Mouse (Mus musculus) neural tube, embryonic 15.5 days (tissue): Measurements from ENCODE around the gene Cnnm4. TPM values are rescaled to one million over a fixed set of nuclear protein-coding genes. Genes with fewer than 3 reads are reported as not detected.

Experiments used
- ATAC-seq: fragments of 200-750 bp; cut with Nextera tagmentation; 2 replicates; pipeline ENCODE4 v1.8.0; 2017; ENCODE audit warnings: mild to moderate bottlenecking, moderate TSS enrichment, moderate library complexity; ENCODE audit not compliant: low FRiP score
- H3K27ac ChIP-seq: fragments of 300-500 bp; sonication (generic); replicated peaks from 2 replicates; pipeline ENCODE4 v1.5.1; 2015; ENCODE audit warnings: mild to moderate bottlenecking, inconsistent platforms
- H3K27me3 ChIP-seq: fragments of 300-500 bp; sonication (generic); replicated peaks from 2 replicates; pipeline ENCODE4 v1.6.1; 2015; ENCODE audit warnings: inconsistent platforms
- H3K36me3 ChIP-seq: fragments of 300-500 bp; sonication (generic); 2 replicates; pipeline ENCODE4 v1.6.1; 2015; ENCODE audit warnings: inconsistent platforms
- H3K4me1 ChIP-seq: fragments of 300-500 bp; sonication (generic); 2 replicates; pipeline ENCODE4 v1.6.1; 2015; ENCODE audit warnings: inconsistent platforms
- H3K4me2 ChIP-seq: fragments of 300-500 bp; sonication (generic); 2 replicates; pipeline ENCODE4 v1.6.1; 2015; ENCODE audit warnings: inconsistent platforms, mild to moderate bottlenecking, moderate library complexity
- H3K4me3 ChIP-seq: fragments of 300-500 bp; sonication (generic); replicated peaks from 2 replicates; pipeline ENCODE4 v1.5.1; 2015; ENCODE audit warnings: mild to moderate bottlenecking, inconsistent platforms
- H3K9ac ChIP-seq: fragments of 300-500 bp; sonication (generic); replicated peaks from 2 replicates; pipeline ENCODE4 v1.6.1; 2015; ENCODE audit warnings: mild to moderate bottlenecking, inconsistent platforms
- H3K9me3 ChIP-seq: fragments of 300-500 bp; sonication (generic); replicated peaks from 2 replicates; pipeline ENCODE4 v1.6.1; 2016; ENCODE audit warnings: inconsistent platforms
- WGBS: fragments of 180-500 bp; shearing (Covaris S2); methylation state at CpG from one replicate; pipeline ENCODE4 v1.1.7; 2015; ENCODE audit warnings: mixed read lengths; 5-methylcytosine and 5-hydroxymethylcytosine counted together
- polyA plus RNA-seq: library from polyadenylated mRNA; unstranded; fragments of >200 nt; fragmentation: Nextera tagmentation; extraction: Ambion mirVana; gene quantifications from 2 replicates; pipeline ENCODE4 v1.2.1, GENCODE M21; 2015

Gene Cnnm4
- polyA plus RNA-seq: 10.6 and 15.0 TPM in 2 replicates

DNA sequence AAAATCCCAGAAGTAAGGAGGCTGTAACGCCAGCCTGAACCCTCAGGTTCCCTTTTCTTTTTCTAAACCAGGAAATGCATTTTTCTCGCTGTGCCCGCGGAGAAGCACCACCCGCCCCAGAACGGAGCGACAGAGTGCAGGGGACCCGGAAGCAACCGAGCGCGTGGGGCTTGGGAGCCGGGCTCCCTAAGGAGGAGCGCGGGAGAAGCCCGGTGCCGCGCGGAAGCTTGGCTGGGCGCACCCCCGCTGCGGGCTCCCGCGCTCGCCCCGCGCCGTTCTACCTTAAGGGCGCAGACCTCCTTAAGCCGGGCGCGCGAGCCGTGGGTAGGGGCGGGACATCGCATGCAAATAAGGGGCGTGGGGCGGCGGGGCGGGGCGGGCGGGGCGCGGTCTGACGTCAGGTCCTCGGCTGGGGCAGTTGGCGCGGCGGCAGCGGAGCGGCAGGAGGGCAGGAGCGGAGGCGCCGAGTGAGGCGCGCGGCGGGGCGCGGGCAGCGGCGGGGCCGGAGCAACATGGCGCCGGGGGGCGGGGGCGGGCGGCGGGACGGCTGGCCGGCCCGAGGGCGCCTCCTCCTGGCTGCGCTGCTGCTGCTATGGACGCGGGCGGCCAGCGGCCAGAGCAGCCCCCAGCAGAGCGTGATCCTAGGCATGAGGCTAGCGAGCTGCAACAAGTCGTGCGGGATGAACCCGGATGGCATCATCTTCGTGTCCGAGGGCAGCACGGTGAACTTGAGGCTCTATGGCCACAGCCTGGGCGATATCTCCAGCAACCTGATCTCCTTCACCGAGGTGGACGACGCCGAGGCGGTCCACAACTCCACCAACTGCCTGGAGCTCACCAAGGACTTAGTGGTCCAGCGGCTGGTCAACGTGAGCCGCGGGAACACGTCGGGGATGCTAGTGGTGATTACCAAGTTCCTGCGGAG, at the start of gene Cnnm4:
Cnnm4 (plus strand) TSS at position 440 of the 925 bp plus-strand sequence.
- Histone ChIP-seq H3K4me2 (peak within 1 kb of the TSS; percentile 83), H3K27me3 (no peaks in the 10 kb centered on the region), H3K36me3 (no peaks in the 10 kb centered on the region), H3K9me3 (no peaks in the 10 kb centered on the region), H3K27ac (peak within 1 kb of the TSS; percentile 77), H3K4me3 (peak within 1 kb of the TSS; percentile 75), H3K4me1 (peaks cover 60% of the 10 kb centered on the region), H3K9ac (peak within 1 kb of the TSS; percentile 64)
- WGBS: under 1% methylated on average over 79 of the region's 98 CpGs
- peak; percentile 93 for ATAC-seq

DNA sequence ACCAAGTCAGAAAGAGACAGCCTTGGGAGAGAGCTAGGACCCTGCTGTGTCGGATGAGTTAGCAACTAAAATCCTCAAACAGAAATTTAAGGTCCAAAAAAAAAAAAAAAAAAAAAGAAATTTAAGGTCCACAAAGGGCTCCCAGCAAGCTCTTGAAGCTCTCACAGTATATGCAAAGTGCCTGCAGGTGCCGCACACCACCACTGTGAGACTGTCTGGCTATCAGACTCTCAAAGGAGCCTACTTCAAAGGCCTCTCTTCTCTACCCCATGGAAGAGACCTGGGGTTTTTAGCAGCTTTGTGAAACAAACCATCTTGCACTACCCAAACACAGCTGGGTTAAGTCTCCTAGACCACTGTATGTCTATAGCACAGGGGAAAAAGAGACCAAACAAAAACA, 41.9 kb upstream of the Cnnm4 start:
- WGBS: 98% methylated on average over 2 of the region's 2 CpGs
- Histone ChIP-seq H3K27ac (no peak overlapping the region), H3K4me3 (no peak overlapping the region), H3K9me3 (no peaks in the 10 kb centered on the region), H3K9ac (no peak overlapping the region), H3K36me3 (peaks cover 80% of the 10 kb centered on the region), H3K4me1 (no peaks in the 10 kb centered on the region), H3K4me2 (no peak overlapping the region), H3K27me3 (no peaks in the 10 kb centered on the region)
- ATAC-seq: no peak

- ATAC-seq: no peak
Measured at GRCm38 (mm10) chr1:36432999-36433398, 38.4 kb upstream of the Cnnm4 start.

GRCm38 (mm10) chr1:36433616-36434015, 37.8 kb upstream of the Cnnm4 start:
- no peak for ATAC-seq
- Histone ChIP-seq H3K9me3 (no peaks in the 10 kb centered on the region), H3K4me2 (no peak overlapping the region), H3K27ac (no peak overlapping the region), H3K36me3 (peaks cover 77% of the 10 kb centered on the region), H3K4me1 (no peaks in the 10 kb centered on the region), H3K27me3 (no peaks in the 10 kb centered on the region), H3K4me3 (no peak overlapping the region), H3K9ac (no peak overlapping the region)
- 94% methylated on average over 3 of the region's 3 CpGs for WGBS

More at GRCm38 (mm10) chr1:36432999-36433398, 38.4 kb upstream of the Cnnm4 start:
- 99% methylated on average over 4 of the region's 4 CpGs for WGBS
- Histone ChIP-seq H3K27ac (no peak overlapping the region), H3K36me3 (peaks cover 77% of the 10 kb centered on the region), H3K4me3 (no peak overlapping the region), H3K4me1 (no peaks in the 10 kb centered on the region), H3K9ac (no peak overlapping the region), H3K4me2 (no peak overlapping the region), H3K27me3 (no peaks in the 10 kb centered on the region), H3K9me3 (no peaks in the 10 kb centered on the region)

DNA sequence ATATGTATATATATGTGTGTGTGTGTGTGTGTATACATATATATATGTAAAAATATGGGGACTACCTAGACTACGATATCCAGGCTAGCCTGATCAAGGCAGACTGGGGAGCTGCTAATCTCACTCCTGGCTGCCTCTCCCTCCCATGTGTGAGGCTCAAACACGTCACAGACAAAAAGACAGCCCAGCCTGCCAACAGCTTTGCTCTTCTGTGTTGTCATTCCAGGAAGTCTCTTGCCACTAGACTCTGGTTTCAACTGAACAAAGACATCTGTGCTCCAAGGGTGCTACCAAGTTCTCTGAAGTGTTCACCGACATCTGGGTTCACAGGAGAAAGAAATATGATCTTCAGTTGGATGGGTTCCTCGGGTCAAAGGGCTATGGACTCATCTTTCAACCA, 36.3 kb upstream of the Cnnm4 start:
- 86% methylated on average over 4 of the region's 4 CpGs for WGBS
- no peak overlapping the region for H3K27ac ChIP-seq
- no peaks in the 10 kb centered on the region for H3K4me1 ChIP-seq
- no peak overlapping the region for H3K9ac ChIP-seq
- ATAC-seq: no peak
- no peak overlapping the region for H3K4me3 ChIP-seq
- H3K4me2 ChIP-seq: no peak overlapping the region
- H3K9me3 ChIP-seq: no peaks in the 10 kb centered on the region
- H3K36me3 ChIP-seq: peaks cover 77% of the 10 kb centered on the region
- no peaks in the 10 kb centered on the region for H3K27me3 ChIP-seq

GRCm38 (mm10) chr1:36436515-36436914, 34.9 kb upstream of the Cnnm4 start:
- H3K9ac ChIP-seq: no peak overlapping the region
- H3K36me3 ChIP-seq: peaks cover 74% of the 10 kb centered on the region
- 98% methylated on average over 6 of the region's 6 CpGs for WGBS
- H3K4me1 ChIP-seq: no peaks in the 10 kb centered on the region
- ATAC-seq: no peak
- no peaks in the 10 kb centered on the region for H3K9me3 ChIP-seq
- H3K4me2 ChIP-seq: no peak overlapping the region
- H3K4me3 ChIP-seq: no peak overlapping the region
- H3K27ac ChIP-seq: no peak overlapping the region
- H3K27me3 ChIP-seq: no peaks in the 10 kb centered on the region

GRCm38 (mm10) chr1:36437223-36437622, 34.2 kb upstream of the Cnnm4 start:
- 97% methylated on average over 3 of the region's 3 CpGs for whole genome bisulfite sequencing
- Histone ChIP-seq H3K4me1 (no peaks in the 10 kb centered on the region), H3K9me3 (no peaks in the 10 kb centered on the region), H3K4me3 (no peak overlapping the region), H3K4me2 (no peak overlapping the region), H3K36me3 (peaks cover 67% of the 10 kb centered on the region), H3K27me3 (no peaks in the 10 kb centered on the region), H3K27ac (no peak overlapping the region), H3K9ac (no peak overlapping the region)
- ATAC-seq: no peak

DNA sequence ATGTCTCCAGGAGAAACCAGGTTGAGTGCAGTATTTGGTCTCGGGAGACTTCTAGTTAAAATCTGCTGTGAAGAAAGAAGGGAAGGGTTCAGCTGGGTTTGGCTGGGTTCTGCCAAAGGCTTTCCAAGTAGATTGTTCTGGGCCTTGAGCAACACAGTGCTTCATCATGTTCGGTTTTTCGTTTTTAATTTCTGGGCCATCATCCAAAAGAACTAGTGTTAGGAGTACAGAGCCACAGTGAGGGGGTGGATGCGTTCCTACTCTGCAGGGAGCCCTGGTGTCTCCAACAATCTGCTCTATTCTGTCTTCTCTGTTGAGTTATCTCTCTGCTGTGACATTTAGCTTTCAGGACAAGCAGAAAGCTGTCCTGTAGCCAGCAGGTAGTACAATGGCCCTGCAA, 30.3 kb upstream of the Cnnm4 start:
- ATAC-seq: no peak
- peaks cover 40% of the 10 kb centered on the region for H3K36me3 ChIP-seq
- no peaks in the 10 kb centered on the region for H3K27me3 ChIP-seq
- WGBS: 78% methylated on average over 4 of the region's 4 CpGs
- H3K4me3 ChIP-seq: no peak overlapping the region
- H3K9ac ChIP-seq: no peak overlapping the region
- H3K4me1 ChIP-seq: peaks cover 8% of the 10 kb centered on the region
- H3K4me2 ChIP-seq: no peak overlapping the region
- H3K27ac ChIP-seq: no peak overlapping the region
- H3K9me3 ChIP-seq: no peaks in the 10 kb centered on the region

- ATAC-seq: peak; percentile 99
- WGBS: under 1% methylated on average over 57 of the region's 57 CpGs
- Histone ChIP-seq H3K9me3 (no peaks in the 10 kb centered on the region), H3K9ac (peak within 1 kb of the TSS; percentile 72), H3K4me1 (peaks cover 8% of the 10 kb centered on the region), H3K36me3 (peaks cover 4% of the 10 kb centered on the region; the same call in 1 of the 2 replicates), H3K27me3 (no peaks in the 10 kb centered on the region), H3K27ac (peak within 1 kb of the TSS; percentile 85), H3K4me2 (peak within 1 kb of the TSS; percentile 79), H3K4me3 (peak within 1 kb of the TSS; percentile 86)
Measured at GRCm38 (mm10) chr1:36444471-36445464, 26.7 kb upstream of the Cnnm4 start, which contains the start of gene Lman2l. Gene Lman2l, minus strand, starts transcription at chr1:36445271.

DNA sequence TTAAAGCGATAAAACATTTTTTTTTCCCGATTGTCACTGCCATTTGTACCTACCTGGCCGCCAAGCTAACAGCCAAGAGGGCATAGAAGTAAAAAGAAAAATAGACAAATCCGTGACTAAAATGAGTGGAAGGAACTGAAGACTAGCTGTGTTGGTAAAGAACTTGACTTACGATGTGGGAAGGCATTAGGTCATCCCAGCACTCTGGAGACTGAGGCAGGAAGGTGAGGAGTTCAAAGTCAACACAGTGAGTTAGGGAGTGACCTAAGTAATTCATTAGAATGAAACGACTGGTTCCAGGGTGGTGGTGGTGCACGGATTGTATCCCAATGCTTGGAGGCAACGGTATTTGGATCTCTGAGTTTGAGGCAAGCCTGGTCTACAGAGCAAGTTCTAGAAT, 25.9 kb upstream of the Cnnm4 start:
- H3K4me1 ChIP-seq: peaks cover 8% of the 10 kb centered on the region
- H3K9me3 ChIP-seq: no peaks in the 10 kb centered on the region
- peak; percentile 19; the same call in 1 of the 2 replicates for ATAC-seq
- peak overlapping the region; percentile 86 for H3K4me3 ChIP-seq
- H3K36me3 ChIP-seq: peaks cover 4% of the 10 kb centered on the region; the same call in 1 of the 2 replicates
- 0 out of 2 replicates have a peak overlapping the region, but pooled peaks have one; percentile 21 for H3K9ac ChIP-seq
- peak overlapping the region; percentile 75 for H3K27ac ChIP-seq
- 41% methylated on average over 8 of the region's 8 CpGs for WGBS
- peak overlapping the region; percentile 79 for H3K4me2 ChIP-seq
- no peaks in the 10 kb centered on the region for H3K27me3 ChIP-seq

- Histone ChIP-seq H3K27me3 (no peaks in the 10 kb centered on the region), H3K4me2 (no peak overlapping the region), H3K4me1 (peaks cover 8% of the 10 kb centered on the region), H3K4me3 (no peak overlapping the region), H3K9ac (no peak overlapping the region), H3K27ac (no peak overlapping the region), H3K36me3 (peaks cover 2% of the 10 kb centered on the region; the same call in 1 of the 2 replicates), H3K9me3 (no peaks in the 10 kb centered on the region)
- no peak for ATAC-seq
- 85% methylated on average over 5 of the region's 5 CpGs for WGBS
Measured at GRCm38 (mm10) chr1:36446106-36446824, 25.2 kb upstream of the Cnnm4 start.
